Mouse (Mus musculus): ENCODE measurements at regions not wholly inside any gene's neighbourhood (a gene's known extent, or its start where the extent isn't known, plus 50 kb on each side); places are given as distances from the start of the nearest gene placed in this dataset.

DNA sequence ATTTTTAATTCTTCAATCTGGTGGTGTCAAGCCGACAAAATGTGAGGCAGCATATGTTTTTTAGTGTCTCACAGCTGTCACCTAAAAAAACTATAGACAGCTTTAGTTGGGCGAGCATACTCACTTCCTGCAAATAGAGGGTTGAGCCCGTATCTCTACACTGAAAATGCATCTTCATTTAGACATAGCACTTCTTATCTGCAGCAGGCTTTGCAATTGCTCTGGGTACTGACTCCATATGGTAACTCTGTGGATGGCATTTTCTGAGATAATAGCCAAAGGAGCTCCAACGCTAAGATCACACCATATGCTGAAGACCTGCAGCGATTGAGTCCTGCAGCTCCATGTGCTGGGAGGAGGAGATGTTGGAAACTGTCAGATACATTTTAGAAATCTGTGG lies 49.8 kb upstream of the Grm8 start:
- DNase-seq, result peak in 1 of 2 experiments; percentile 13

Data from cerebellum, postnatal 14 days (tissue).